Mouse (Mus musculus) stomach, embryonic 15.5 days (tissue): ENCODE measurements around the gene Nav2. TPM values are rescaled to one million over a fixed set of nuclear protein-coding genes. Genes with fewer than 3 reads are reported as not detected.

Experiments used
- ATAC-seq: fragments of 200-750 bp; cut with Nextera tagmentation; 2 replicates; pipeline ENCODE4 v1.8.0; 2017; ENCODE audit warnings: low read depth, moderate number of reproducible peaks, moderate TSS enrichment; ENCODE audit not compliant: insufficient read depth, low FRiP score
- H3K27ac ChIP-seq: fragments of 300-500 bp; sonication (generic); 2 replicates; pipeline ENCODE4 v1.5.1; 2015; ENCODE audit warnings: mild to moderate bottlenecking, inconsistent platforms
- H3K27me3 ChIP-seq: fragments of 300-500 bp; sonication (generic); replicated peaks from 2 replicates; pipeline ENCODE4 v1.6.1; 2015; ENCODE audit warnings: inconsistent platforms
- H3K36me3 ChIP-seq: fragments of 300-500 bp; sonication (generic); 2 replicates; pipeline ENCODE4 v1.6.1; 2015; ENCODE audit warnings: inconsistent platforms
- H3K4me1 ChIP-seq: fragments of 300-500 bp; sonication (generic); 2 replicates; pipeline ENCODE4 v1.6.1; 2015; ENCODE audit warnings: inconsistent platforms
- H3K4me2 ChIP-seq: fragments of 300-500 bp; sonication (generic); 2 replicates; pipeline ENCODE4 v1.6.1; 2015; ENCODE audit warnings: mild to moderate bottlenecking, inconsistent platforms
- H3K4me3 ChIP-seq: fragments of 300-500 bp; sonication (generic); replicated peaks from 2 replicates; pipeline ENCODE4 v1.5.1; 2015; ENCODE audit warnings: inconsistent platforms
- H3K9ac ChIP-seq: fragments of 300-500 bp; sonication (generic); 2 replicates; pipeline ENCODE4 v1.6.1; 2015; ENCODE audit warnings: inconsistent platforms
- H3K9me3 ChIP-seq: fragments of 300-500 bp; sonication (generic); 2 replicates; pipeline ENCODE4 v1.6.1; 2016; ENCODE audit warnings: inconsistent platforms
- WGBS: fragments of 180-500 bp; shearing (Covaris S2); methylation state at CpG from one replicate; pipeline ENCODE4 v1.1.7; 2015; 5-methylcytosine and 5-hydroxymethylcytosine counted together
- polyA plus RNA-seq: library from polyadenylated mRNA; unstranded; fragments of >200 nt; fragmentation: Nextera tagmentation; extraction: Ambion mirVana; gene quantifications from 2 replicates; pipeline ENCODE4 v1.2.1, GENCODE M21; 2015

Nav2 gene
- polyA plus RNA-seq, 1 experiment from 2014 or later, result 20.4 TPM

DNA sequence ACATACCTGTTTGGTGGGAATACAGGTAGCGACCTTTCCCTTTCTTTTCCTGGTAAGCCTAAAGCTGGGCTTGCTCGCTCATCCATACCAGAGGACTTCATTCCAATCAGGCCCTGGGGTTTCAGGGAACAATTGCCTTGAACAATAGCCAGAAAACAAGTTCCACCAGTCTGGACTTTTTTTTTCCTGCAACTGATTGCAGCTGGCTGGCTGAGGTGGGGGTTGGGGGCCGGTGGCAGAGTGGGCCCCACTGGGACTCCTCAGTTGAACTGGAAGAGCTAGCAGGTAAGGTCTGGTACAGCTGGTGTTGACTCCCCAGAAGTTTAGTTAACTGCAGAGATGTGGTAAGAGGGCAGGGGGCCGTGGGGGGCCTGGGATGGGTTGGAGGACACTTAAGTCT, 619.0 kb downstream of the Nav2 start:
- Histone ChIP-seq H3K4me1 (peaks cover 27% of the 10 kb centered on the region), H3K4me3 (0 out of 2 replicates have a peak overlapping the region, but pooled peaks have one; percentile 2), H3K9ac (no peak overlapping the region), H3K9me3 (no peaks in the 10 kb centered on the region), H3K4me2 (peak overlapping the region; percentile 37; the same call in 1 of the 2 replicates), H3K27ac (peak overlapping the region; percentile 79), H3K36me3 (no peaks in the 10 kb centered on the region), H3K27me3 (no peaks in the 10 kb centered on the region)
- ATAC-seq, result peak; percentile 63
- 25% methylated on average over 4 of the region's 4 CpGs for WGBS

DNA sequence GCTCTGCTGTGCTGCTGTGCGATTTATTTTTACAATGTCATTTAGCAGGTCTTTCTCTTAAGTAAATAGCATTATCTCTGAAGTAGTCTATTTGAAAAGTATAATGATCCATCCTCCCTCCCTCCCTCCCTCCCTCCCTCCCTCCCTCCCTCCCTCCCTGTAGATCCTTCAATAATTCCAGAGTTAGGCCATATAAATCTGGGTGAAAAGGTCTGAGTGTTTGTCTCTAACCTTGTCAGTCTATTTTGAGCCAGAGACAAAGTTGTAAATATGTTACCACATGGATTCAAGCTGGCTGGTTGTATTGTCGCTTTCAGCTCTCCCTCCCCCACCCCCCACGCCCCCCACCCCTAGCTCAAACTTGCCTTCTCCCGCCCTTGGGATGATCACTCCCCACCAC, 619.4 kb downstream of the Nav2 start:
- Histone ChIP-seq H3K27ac (peak overlapping the region; percentile 79), H3K4me3 (no peak overlapping the region)

DNA sequence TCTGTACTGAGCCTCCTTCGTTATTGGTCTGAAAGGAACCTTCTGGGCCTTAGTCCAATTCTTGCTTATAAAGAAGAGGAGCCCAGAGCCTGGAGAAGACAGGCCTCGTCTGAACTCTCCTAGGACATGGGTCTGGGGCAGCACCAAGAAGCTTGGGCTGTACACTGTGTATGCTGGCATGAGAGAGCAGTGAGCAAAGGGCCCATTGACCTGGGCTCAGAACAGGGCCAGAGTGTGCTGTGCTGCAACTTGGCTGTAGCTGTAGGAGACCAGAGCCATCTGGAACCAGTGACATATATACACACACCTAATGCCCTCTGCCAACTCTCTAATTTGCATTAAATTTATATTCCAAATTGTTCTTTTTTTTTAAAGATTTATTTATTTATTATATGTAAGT, 621.0 kb downstream of the Nav2 start:
- no peaks in the 10 kb centered on the region for H3K9me3 ChIP-seq
- peaks cover 17% of the 10 kb centered on the region for H3K4me1 ChIP-seq
- ATAC-seq, result no peak
- no peaks in the 10 kb centered on the region for H3K27me3 ChIP-seq
- H3K9ac ChIP-seq, result no peak overlapping the region
- 55% methylated on average over 2 of the region's 2 CpGs for WGBS
- H3K27ac ChIP-seq, result no peak overlapping the region
- no peak overlapping the region for H3K4me2 ChIP-seq
- H3K4me3 ChIP-seq, result no peak overlapping the region
- no peaks in the 10 kb centered on the region for H3K36me3 ChIP-seq

More for the DNA sequence above, 619.4 kb downstream of the Nav2 start:
- H3K36me3 ChIP-seq, result no peaks in the 10 kb centered on the region
- H3K9ac ChIP-seq, result no peak overlapping the region
- 0 out of 2 replicates have a peak, but pooled peaks have one; percentile 8 for ATAC-seq
- H3K27me3 ChIP-seq, result no peaks in the 10 kb centered on the region
- H3K4me2 ChIP-seq, result peak overlapping the region; percentile 37; the same call in 1 of the 2 replicates
- peaks cover 27% of the 10 kb centered on the region for H3K4me1 ChIP-seq
- 9% methylated on average over 4 of the region's 4 CpGs for WGBS
- H3K9me3 ChIP-seq, result no peaks in the 10 kb centered on the region

DNA sequence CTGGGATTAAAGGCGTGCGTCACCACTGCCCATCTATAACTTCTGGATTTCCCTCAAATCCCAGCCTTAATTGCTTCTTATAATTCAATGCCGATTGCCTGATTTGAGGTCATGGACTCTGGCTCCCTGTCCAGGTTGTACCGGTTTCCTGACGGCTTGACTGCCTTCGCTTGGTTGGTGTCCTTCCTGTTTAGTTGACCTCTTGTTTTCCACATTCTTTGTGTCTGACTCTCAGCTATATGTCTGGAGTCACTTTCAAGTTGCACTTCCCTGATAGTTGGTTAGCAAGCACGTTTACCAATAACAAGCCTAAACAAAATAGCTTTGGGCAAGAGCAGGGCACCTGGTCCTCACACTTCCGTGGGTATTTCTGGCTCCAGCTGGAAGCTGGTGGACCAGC, 625.1 kb downstream of the Nav2 start:
- H3K9me3 ChIP-seq, result no peaks in the 10 kb centered on the region
- H3K27me3 ChIP-seq, result no peaks in the 10 kb centered on the region
- no peak overlapping the region for H3K4me3 ChIP-seq
- no peak overlapping the region for H3K27ac ChIP-seq
- no peak overlapping the region for H3K9ac ChIP-seq
- H3K4me2 ChIP-seq, result no peak overlapping the region
- 79% methylated on average over 8 of the region's 8 CpGs for WGBS
- ATAC-seq, result no peak
- H3K4me1 ChIP-seq, result 0 out of 2 replicates have a peak, but pooled peaks cover 2% of the 10 kb centered on the region
- no peaks in the 10 kb centered on the region for H3K36me3 ChIP-seq

DNA sequence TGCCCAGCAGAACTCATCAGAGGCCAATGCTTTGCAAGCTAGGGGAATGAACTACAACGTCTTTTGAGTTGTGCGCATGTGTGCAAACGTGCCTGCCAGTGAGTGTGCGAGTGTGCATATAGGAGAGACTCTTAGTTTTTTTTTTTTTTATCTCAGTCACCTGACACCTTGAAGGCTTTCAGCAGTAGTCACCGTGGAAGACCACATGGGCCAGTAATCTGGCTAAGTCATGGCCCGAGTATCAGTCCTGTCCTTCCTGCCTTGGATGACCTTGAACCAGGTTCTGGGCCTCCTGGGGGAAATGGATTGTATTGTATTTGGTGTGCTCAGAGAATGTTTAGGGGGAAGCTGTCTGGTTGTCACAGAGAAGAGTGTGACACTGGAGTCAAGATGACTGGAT, 625.7 kb downstream of the Nav2 start:
- Histone ChIP-seq H3K27ac (no peak overlapping the region), H3K9ac (no peak overlapping the region), H3K9me3 (no peaks in the 10 kb centered on the region), H3K4me1 (no peaks in the 10 kb centered on the region), H3K4me2 (no peak overlapping the region), H3K4me3 (no peak overlapping the region), H3K36me3 (no peaks in the 10 kb centered on the region), H3K27me3 (no peaks in the 10 kb centered on the region)
- WGBS, result 68% methylated on average over 6 of the region's 6 CpGs
- ATAC-seq, result no peak

DNA sequence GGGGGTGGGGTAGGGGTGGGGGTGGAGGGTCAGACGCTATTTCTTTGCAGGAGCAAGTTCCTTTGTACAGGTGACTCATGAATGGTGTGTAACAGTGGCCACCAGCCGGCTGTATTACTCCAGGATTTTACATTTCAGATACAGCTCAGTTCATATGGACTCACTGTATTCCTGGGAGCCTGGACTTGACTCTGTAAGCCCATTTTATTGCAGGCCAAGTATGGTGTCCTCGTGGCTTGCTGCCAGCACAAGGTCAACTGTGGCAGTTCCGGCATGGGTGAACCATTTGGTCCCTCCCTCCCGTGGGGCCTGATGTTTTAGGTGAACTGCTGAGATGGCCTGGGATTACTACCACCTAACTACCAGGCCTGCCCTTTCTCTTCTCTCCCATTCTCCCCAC, 629.8 kb downstream of the Nav2 start:
- H3K9ac ChIP-seq, result no peak overlapping the region
- no peak for ATAC-seq
- H3K9me3 ChIP-seq, result no peaks in the 10 kb centered on the region
- H3K4me2 ChIP-seq, result no peak overlapping the region
- peaks cover 6% of the 10 kb centered on the region; the same call in 1 of the 2 replicates for H3K36me3 ChIP-seq
- H3K27me3 ChIP-seq, result no peaks in the 10 kb centered on the region
- no peak overlapping the region for H3K4me3 ChIP-seq
- 61% methylated on average over 5 of the region's 5 CpGs for WGBS
- no peaks in the 10 kb centered on the region for H3K4me1 ChIP-seq
- no peak overlapping the region for H3K27ac ChIP-seq

DNA sequence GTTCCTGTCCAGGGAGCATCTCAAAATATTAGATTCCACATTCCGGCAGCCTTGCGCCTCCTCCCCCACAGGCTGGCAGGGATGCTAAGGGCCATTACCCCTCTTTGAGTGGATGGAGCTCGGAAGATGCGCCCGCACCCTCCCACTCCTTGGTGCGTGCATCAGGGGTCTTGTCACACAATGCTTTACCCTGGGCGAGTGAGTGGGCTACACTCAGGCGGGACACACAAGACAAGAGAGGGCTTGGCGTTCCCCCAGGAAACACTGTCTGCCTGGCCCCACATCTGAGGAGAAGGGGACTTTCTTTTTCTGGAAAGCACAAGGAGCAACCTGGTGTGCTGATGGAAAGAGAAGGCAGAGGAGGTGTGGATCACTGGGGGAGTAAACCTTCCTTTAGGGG, 631.7 kb downstream of the Nav2 start:
- Histone ChIP-seq H3K36me3 (peaks cover 6% of the 10 kb centered on the region; the same call in 1 of the 2 replicates), H3K4me3 (no peak overlapping the region), H3K9ac (no peak overlapping the region), H3K4me2 (no peak overlapping the region), H3K27ac (no peak overlapping the region), H3K4me1 (0 out of 2 replicates have a peak, but pooled peaks cover 8% of the 10 kb centered on the region), H3K27me3 (no peaks in the 10 kb centered on the region), H3K9me3 (no peaks in the 10 kb centered on the region)
- ATAC-seq, result no peak
- WGBS, result 84% methylated on average over 9 of the region's 9 CpGs

DNA sequence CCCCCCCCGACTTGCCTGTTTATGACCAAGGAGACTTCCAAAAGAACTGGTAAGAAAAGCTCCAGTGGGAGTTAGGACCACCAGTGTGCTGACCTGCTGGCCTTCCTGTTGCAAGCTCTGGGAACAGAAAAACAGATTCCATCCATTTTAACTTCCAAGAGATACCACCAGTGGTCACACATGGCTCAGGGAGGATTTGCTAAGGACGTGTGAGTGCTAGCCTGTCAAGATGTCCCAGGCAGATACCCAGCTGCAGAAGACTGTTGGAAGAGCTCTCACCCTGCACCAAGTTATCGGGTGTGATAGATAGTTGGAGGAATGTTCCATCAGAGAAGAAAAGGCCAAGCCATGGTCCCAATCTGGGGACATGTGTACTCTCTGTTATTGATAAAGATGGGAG, 633.6 kb downstream of the Nav2 start:
- Histone ChIP-seq H3K36me3 (peaks cover 7% of the 10 kb centered on the region; the same call in 1 of the 2 replicates), H3K9me3 (no peaks in the 10 kb centered on the region), H3K27ac (no peak overlapping the region), H3K4me1 (0 out of 2 replicates have a peak, but pooled peaks cover 9% of the 10 kb centered on the region), H3K27me3 (no peaks in the 10 kb centered on the region), H3K4me2 (no peak overlapping the region), H3K4me3 (no peak overlapping the region), H3K9ac (no peak overlapping the region)
- WGBS, result 78% methylated on average over 3 of the region's 3 CpGs
- ATAC-seq, result no peak

DNA sequence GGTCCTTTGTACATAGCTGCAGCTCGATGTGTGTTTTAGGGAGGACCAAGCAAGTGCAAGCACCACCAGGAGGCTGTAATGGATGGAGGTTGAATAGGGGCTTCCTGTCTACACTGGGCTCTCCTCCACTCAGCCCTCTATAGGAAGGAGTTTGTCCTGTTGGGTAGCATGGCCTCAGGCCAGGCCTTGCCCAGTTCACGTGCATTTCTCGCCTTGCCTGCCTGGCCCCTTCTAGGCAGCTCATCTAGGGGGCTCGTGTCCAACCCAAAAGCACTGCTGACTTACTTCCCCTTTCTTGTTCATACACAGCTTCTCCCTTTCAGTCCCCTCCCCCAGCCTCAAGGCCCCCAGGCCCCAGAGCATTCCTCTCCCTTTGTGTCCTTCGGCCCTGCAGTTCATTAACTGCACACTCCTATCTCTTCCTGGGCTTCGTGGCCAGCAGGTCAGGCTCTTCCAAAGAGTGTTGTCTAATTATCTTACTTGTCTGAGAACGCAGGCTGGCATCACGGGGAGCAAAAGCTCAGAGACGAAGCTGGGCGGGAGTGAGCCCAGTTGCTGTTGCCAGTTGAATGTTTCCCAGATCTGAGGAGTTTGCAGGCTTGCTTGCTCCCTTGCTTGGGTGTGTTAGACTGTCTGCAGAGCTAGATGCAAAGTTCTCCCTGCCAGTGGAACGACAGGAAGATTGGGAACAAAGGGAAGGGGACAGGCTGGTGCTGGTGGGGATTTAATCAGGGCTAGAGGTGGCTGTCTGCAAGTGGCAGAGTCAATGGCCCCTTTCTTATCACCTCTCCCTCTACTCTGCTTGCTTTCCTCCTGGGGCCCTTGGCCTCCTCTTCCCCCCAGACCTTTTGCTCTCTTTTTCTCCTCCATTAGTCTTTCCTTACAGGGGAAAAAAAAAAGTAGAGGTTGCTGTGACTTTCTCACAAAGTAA, 636.5 kb downstream of the Nav2 start:
- peaks cover 14% of the 10 kb centered on the region; the same call in 1 of the 2 replicates for H3K36me3 ChIP-seq
- no peaks in the 10 kb centered on the region for H3K9me3 ChIP-seq
- H3K9ac ChIP-seq, result no peak overlapping the region
- WGBS, result 37% methylated on average over 11 of the region's 11 CpGs
- peak overlapping the region; percentile 35; the same call in 1 of the 2 replicates for H3K27ac ChIP-seq
- peak; percentile 50; the same call in 1 of the 2 replicates for ATAC-seq
- no peak overlapping the region for H3K4me2 ChIP-seq
- H3K4me3 ChIP-seq, result no peak overlapping the region
- 0 out of 2 replicates have a peak, but pooled peaks cover 9% of the 10 kb centered on the region for H3K4me1 ChIP-seq
- H3K27me3 ChIP-seq, result no peaks in the 10 kb centered on the region

DNA sequence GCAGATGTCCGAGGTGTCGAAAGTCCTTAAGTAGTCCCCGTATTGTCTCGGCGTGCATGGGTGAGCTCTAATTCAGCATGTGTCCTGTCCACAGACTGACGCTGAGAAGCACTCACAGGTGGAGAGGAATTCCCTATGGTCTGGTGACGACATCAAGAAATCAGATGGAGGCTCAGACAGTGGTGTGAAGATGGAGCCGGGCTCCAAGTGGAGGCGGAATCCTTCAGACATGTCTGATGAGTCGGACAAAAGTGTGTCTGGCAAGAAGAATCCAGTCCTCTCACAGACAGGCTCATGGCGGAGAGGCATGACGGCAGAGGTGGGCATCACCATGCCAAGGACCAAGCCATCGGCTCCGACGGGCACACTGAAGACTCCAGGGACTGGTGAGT, 637.2 kb downstream of the Nav2 start:
- WGBS, result 81% methylated on average over 15 of the region's 15 CpGs
- no peak for ATAC-seq
- no peaks in the 10 kb centered on the region for H3K27me3 ChIP-seq
- H3K9ac ChIP-seq, result no peak overlapping the region
- H3K27ac ChIP-seq, result no peak overlapping the region
- no peak overlapping the region for H3K4me2 ChIP-seq
- no peaks in the 10 kb centered on the region for H3K9me3 ChIP-seq
- no peak overlapping the region for H3K4me3 ChIP-seq
- peaks cover 10% of the 10 kb centered on the region; the same call in 1 of the 2 replicates for H3K36me3 ChIP-seq
- H3K4me1 ChIP-seq, result 0 out of 2 replicates have a peak, but pooled peaks cover 9% of the 10 kb centered on the region

DNA sequence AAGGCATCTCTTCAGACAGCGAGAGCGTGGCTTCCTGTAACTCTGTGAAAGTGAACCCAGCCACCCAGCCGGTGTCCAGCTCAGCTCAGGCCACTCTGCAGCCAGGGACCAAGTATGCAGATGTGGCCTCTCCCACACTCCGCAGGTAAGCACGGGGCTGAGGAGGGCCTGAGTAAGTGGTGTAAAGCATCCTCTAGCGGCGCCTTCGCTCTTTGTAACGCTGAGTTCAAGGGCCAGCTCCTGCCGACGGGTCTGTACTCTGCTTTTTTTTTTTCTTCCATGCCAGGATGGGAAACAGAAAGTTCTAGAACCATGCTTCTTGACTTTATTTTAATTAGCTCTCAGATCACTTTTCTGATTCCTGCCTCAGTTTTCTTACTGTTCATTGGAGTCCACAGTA, 639.9 kb downstream of the Nav2 start:
- Histone ChIP-seq H3K9me3 (no peaks in the 10 kb centered on the region), H3K4me2 (no peak overlapping the region), H3K9ac (no peak overlapping the region), H3K4me1 (peaks cover 19% of the 10 kb centered on the region; the same call in 1 of the 2 replicates), H3K36me3 (peaks cover 12% of the 10 kb centered on the region; the same call in 1 of the 2 replicates), H3K4me3 (no peak overlapping the region), H3K27ac (no peak overlapping the region), H3K27me3 (no peaks in the 10 kb centered on the region)
- 88% methylated on average over 11 of the region's 11 CpGs for WGBS
- ATAC-seq, result no peak
